Mouse (Mus musculus): ENCODE measurements around the gene Rfng.
"Not testable (repeated sequence)": the region's sequence is repeated elsewhere in the genome, so short reads cannot be mapped to it uniquely, and the experiment has no call there.

Rfng gene

GRCm38 (mm10) chr11:120812068-120812467 lies 28.1 kb upstream of the Rfng start:
- DNase-seq (ENCODE audit: low read depth): no peak

- DNase-seq (ENCODE audit: low read depth): no peak
Observed at GRCm38 (mm10) chr11:120808010-120808409, 24.0 kb upstream of the Rfng start.

DNA sequence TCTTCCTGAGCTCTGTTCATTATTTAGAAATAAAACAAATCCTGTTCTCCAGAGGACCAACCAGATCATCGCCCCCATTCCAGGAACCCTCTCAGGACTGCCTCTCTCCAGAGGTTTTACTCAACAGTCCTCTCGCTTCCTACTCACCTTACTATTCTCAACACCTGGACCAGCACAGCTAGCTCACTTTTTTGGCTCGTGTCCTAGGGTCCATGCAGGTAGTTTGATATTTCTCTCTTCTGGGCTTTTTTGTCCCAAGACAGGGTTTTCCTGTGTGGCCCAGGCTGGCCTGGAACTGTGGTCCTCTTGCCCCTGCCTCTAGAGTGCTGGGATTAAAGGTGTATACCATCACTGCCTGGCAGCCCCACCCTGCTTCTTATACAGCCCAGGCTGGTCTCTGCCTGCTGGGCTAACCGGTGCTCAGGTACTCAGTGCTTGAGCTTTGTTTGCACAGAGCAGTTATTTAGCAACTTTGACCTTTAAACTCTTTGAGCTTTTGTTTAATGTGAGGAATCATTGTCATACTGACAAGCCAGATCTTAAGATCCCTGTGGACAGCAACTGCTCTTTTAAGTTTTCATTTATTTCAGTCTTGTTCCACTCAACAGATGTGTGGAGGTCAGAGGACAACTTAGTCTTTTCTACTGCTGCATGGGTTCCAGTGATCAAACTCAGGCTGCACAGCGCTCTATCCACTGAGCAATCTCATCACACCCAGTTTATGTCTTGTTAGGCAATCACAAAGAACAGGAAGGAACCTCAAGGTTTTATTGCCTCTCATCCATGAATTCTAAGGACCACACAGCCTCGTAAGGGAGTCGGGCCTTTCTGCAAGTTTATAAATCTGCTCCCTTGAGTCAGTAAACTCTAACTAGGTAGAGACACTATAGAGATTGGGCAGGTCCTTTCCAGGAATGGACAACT lies 21.6 kb upstream of the Rfng start:
- DNase-seq (ENCODE audit: low read depth): no peak

GRCm38 (mm10) chr11:120804769-120805168 lies 20.8 kb upstream of the Rfng start:
- no peak for DNase-seq (ENCODE audit: low read depth)

DNA sequence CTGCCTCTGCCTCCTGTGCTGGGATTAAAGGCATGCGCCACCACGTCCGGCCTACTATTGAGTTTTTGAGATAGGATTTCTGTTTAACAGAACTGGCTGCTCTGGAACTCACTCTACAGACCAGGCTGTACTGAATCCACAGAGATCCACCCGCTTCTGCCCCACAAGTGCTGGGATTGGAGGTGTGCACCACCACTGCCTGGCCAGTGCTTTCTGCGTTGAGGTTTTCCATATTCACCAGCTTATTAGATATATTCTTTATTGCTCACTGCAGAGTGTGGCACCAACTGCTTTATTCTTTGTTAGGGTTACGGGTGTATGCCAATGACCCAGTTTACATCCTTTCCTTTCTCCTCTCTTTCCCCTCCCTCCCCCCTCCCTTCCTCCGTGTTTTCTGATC lies 20.3 kb upstream of the Rfng start:
- DNase-seq (ENCODE audit: low read depth): no peak

DNA sequence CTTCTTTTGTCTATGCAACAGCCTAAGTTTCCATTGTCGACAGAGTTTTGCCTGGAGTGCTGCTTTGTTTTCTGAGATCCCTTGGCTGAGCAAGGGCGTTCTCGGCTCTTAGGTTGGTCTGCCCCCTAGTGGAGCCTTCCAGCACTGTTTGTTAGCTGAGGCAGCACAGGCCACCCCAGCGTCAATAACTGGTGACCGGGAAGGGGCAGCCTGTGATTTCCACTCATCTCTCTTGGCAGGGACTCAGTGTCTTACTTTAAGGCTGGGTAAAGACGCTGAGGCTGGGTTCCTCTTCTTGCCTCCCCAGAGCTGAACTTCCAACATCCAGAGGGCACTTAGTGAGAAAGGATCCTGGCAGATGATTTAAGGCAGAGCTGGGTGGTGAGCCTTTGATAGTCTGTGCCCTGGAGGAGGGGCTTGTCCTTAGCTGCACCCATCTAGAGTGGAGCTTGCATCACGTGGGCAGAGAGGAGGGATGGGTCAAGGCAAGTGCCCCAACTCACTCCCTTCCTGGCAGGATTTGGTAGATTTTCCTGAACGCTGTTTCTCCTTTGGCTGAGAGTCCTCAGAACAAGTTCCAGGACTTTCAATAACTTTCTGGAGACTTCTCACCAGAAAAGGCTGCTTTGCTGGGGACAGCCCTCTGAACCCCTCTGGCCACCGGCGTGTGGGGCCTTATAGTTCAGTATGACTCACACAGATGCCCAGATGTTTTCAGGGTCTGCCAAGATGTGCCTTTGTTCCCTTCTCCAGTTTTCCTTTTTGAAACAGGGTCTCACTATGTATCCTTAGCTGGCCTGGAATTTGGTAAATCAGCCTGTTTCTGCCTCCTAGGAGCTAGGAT lies 16.3 kb upstream of the Rfng start:
- peak; percentile 91 for DNase-seq (ENCODE audit: low read depth)

DNA sequence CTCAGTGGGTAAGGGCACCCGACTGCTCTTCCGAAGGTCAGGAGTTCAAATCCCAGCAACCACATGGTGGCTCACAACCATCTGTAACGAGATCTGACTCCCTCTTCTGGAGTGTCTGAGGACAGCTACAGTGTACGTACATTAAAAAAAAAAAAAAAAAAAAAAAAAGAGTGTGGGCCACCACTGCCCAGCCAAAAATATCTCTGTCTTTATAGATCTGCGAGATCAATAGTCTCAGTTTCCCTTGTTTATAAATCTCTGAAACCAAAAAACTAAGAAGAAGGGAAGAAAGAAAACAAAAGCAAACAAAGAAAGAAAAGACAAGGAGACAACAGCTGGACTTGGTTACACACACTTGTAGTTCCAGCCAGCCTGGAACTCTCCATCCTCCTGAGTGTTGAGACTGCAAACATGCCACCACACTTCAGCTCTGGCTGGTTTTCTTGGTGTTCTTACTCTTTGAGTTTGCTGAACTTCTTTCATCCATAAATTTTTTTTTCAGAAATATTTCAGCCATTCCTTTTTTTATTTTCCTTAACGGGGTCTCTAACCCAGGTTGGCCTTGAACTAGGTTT lies 15.4 kb upstream of the Rfng start:
- no peak for DNase-seq (ENCODE audit: low read depth)

- DNase-seq (ENCODE audit: low read depth): peak; percentile 18
Observed at GRCm38 (mm10) chr11:120798244-120798643, 14.2 kb upstream of the Rfng start.

GRCm38 (mm10) chr11:120796614-120796946 lies 12.6 kb upstream of the Rfng start:
- no peak for DNase-seq (ENCODE audit: low read depth)

DNA sequence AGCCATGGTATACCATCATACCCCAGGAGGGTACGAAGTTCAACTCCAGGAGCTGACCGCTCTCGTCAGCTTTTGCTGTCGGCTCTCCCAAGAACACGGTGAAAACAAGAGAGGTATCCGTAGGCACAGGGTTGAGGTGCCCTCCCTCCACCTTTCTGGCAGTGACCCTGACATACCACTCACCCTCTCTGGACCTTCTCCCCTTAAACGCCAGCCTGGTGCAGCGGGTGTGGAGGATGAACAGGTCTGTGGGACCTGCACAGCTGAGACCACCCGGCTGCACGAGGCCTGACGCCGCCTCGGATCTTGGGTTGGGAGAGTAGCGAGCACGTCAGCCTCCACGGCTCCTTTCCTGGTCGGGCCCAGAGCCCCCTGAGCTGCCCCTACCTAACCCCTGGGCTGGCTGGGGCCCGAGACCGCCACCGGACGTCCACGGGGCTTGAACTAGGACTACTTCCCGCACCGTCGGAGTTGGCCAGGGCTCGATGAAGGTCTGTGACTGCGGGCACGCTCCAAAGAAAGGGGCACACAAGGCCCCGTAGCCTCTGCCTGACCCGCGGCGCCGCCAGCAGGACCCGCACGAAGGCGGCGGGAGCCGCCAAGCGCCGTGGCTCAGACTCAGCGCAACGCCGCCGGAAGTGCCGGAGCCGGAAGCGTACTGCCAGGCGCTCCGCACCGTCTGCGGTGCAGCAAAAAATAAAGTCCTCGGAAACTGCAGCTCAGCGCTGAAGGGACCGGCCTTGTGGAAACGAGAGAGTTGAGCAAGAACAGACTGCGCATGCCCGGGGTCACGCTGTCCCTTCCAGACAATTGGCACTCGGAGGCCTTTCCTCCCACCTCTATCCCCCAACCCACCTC lies 12.0 kb upstream of the Rfng start, which contains the start of gene Dus1l:
Gene Dus1l, minus strand, starts transcription at position 648 of the 858 bp plus-strand sequence.
- peak; percentile 99 for DNase-seq (ENCODE audit: low read depth)

DNA sequence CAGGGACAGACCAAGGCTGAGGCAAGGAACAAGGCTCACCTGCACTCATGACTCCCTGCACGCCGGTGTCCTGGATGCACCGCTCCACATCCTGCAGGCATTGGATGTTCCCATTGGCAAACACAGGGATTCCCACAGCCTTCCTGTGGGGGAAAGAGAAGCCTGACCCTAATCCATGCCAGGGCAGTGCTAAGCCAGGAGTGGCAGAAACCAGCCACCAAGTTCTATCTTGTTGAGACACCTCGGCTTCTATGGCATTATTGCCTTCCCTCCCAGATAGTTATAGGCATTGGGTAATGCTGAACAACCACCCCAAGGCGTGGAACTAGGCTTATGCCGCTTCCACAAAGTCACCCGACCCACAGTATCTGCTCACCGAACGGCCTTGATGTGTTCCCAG lies 8.6 kb upstream of the Rfng start:
- no peak for DNase-seq (ENCODE audit: low read depth)

- DNase-seq (ENCODE audit: low read depth): no peak
Observed at GRCm38 (mm10) chr11:120789810-120790209, 5.8 kb upstream of the Rfng start.

DNA sequence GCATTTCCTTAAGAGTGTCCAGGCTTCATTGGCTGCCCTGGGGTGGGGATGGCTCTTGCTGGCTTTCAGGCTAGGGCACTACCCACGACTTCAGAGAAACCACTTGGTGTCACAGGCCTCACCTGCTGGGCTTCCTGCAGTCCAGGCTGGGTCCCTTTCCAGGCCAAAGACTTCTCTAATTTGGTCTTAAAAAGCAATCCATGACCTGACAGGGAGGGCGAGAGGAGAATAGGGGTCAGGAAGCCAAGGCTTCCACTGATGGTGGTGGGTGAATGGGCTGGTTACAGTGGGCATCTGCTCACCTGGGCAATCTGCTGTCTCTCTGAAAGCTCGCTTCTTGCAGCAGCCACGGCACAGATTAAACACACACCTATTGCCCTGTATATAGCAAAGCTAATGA lies 5.3 kb upstream of the Rfng start:
- DNase-seq (ENCODE audit: low read depth): no peak

DNA sequence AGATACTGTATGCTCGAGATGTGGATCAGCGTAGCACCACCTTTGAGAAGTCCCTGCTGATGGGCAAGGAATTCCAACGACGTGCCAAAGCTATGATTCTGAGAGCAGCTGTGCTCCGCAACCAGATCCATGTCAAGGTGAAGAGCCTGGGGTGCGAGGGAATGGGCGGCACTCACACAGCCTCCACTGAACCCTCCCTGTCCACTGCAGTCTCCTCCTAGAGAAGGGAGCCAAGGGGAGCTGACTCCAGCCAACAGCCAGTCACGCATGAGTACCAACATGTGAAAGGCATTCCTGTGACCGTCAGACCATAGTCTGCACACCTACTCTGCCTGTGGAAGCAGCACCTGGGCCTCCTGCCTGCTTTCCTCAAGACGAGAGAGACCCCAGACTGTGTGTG lies 4.5 kb upstream of the Rfng start:
- DNase-seq (ENCODE audit: low read depth): not testable (repeated sequence)

DNA sequence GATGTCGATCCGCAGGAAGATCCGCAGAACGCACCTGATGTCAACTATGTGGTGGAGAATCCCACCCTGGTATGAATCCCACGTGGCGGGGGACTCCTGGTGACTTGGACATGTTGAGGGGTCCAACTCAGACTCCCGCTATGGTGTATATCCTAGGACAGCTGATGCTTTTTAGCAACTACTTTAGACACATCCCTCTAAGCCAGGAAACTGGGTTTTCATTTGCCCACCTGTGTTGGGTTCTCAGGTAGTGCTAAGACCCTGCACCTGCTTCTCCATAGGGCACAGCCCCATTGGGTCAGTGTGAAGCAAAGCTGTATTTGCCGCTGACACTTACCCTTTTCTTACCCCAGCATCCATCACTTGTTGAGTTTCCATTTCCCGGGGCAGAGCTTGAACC lies 1.1 kb upstream of the Rfng start:
- DNase-seq (ENCODE audit: low read depth): no peak

DNA sequence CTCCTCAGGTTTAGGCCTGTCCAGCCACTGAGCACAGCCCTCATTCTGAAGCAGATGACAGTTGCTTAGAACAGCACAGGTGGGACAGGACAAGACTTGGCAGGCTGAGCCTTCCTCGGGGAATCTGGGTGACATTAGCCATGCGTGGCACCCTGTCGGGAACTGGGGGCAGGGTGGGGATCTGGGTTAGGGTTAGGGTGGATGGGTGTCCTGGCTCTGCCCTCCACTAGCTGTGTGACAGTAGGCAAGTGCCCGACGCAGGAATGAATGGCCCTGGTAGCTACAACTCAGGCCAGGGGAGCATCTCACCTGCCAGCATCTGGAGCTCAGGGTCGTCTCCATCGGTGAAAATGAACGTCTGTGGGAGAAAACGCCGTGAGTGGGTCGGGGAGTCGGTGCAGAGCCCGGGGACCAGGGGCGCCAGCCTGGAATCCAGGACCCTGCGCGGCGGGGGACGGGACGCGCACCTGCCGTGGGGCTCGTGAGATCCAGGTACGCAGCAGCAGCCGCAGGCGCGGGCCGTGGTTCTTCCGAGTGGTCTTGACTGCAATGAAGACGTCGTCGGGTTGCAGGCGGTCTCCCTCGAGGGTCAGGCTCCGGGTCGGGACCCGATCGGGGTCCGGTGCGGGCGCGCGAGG lies 462 bp downstream of the Rfng start:
- DNase-seq (ENCODE audit: low read depth): peak; percentile 28

DNA sequence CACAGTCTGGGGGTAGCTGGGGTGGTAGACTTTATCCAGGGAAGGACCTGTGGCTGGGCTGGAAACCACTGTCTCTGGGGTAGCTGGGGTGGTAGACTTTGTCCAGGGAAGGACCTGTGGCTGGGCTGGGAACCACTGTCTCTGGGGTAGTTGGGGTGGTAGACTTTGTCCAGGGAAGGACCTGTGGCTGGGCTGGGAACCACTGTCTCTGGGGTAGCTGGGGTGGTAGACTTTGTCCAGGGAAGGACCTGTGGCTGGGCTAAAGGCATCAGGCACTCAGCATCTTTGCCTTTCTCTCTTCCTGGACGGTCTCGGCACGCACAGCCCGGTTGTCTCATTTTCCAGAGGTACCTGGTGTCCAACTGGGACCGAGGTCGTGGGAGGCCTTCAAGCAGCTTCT lies 2.6 kb downstream of the Rfng start:
- not testable (repeated sequence) for DNase-seq (ENCODE audit: low read depth)

- DNase-seq (ENCODE audit: low read depth): no peak
Observed at GRCm38 (mm10) chr11:120779876-120780275, 4.1 kb downstream of the Rfng start.

DNA sequence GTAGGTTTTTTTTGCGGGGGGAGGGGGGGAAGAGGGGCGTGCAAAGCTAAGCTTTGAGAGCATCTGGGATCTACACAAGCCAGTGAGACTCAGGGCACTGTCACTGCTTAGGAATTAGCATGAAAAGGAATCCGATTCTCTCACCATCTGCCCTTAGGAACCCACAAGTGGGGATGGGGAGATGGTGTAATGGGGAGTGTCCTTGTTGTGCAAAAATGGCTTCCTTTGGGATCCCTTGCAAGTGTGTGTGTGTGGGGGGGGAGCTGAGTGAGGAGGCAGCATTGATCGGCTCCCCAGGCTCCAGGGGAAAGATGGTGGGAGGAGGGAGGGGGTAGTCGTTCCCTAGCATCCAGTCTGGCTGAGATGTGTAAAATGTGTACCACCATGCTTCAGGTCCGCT lies 6.9 kb downstream of the Rfng start:
- no peak for DNase-seq (ENCODE audit: low read depth)

- peak; percentile 95 for DNase-seq (ENCODE audit: low read depth)
Observed at GRCm38 (mm10) chr11:120775774-120776469, 8.1 kb downstream of the Rfng start.

Data from induced T-regulatory cell, adult 2 months (primary cell).